In the genomic region with DNA sequence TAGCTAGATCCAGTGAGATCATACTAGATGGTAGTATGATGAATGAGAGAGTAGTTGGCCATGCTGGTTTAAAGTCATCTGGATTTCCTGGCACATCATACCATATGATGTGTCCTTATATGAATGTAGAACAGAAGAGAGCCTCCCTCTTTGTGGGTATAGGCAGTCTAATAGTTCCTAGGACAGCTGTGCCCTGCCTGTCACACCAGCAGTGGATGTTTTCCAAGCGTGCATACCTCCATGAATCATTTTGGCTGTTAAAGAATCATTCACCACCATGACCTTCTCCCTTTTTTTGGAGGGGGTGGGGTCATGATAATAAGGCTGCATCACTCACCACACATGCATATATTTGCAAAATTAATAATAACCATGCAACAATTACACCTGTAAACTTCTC, we compare ENCODE assay signal across 18 mouse cellular contexts. TPM values are rescaled to one million over a fixed set of nuclear protein-coding genes. Genes with fewer than 3 reads are reported as not detected.
"Had no signal": no experiment of that assay in that cellular context is flagged by ENCODE, and none has a peak within 500 bp of the region (broad histone marks: within the 10 kb centered on the region; RNA-seq: fewer than 3 reads in every experiment).

No protein-coding gene starts in this region.

- H3K36me3 ChIP-seq: neural tube, embryonic 12.5 days; neural tube, embryonic 13.5 days; neural tube, embryonic 15.5 days; stomach, embryonic 15.5 days had no signal

- DNase-seq: retina, postnatal 1 day; right cerebral cortex, adult 18-20 months; right cerebral cortex, postnatal 14 days; right cerebral cortex, postnatal 25 days; right cerebral cortex, postnatal 4 days; spleen, adult 18-20 months; thymus, adult 18-20 months; thymus, adult 2 months; thymus, postnatal 14 days; thymus, postnatal 25 days; thymus, postnatal 36 days; thymus, postnatal 4 days had no signal

- H3K4me2 ChIP-seq: neural tube, embryonic 12.5 days; neural tube, embryonic 13.5 days; neural tube, embryonic 15.5 days; stomach, embryonic 15.5 days had no signal

- H3K4me3 ChIP-seq: neural tube, embryonic 12.5 days; neural tube, embryonic 13.5 days; neural tube, embryonic 15.5 days; stomach, embryonic 15.5 days had no signal

- H3K27me3 ChIP-seq: neural tube, embryonic 12.5 days; neural tube, embryonic 13.5 days; neural tube, embryonic 15.5 days; stomach, embryonic 15.5 days had no signal

RNA-seq across cellular contexts. Expression of a gene that starts 35.4 kb away (rescaled TPM):
- total RNA-seq: neutrophil, adult 5-6 weeks had no signal
- polyA plus RNA-seq: spleen, adult 2 months had no signal
